Mouse (Mus musculus) liver, embryonic 15.5 days (tissue): ENCODE measurements at regions not wholly inside any gene's neighbourhood (a gene's known extent, or its start where the extent isn't known, plus 50 kb on each side); places are given as distances from the start of the nearest gene placed in this dataset.

ENCODE experiments used
- ATAC-seq: fragments of 200-750 bp; cut with Nextera tagmentation; 2 replicates; pipeline ENCODE4 v1.8.0; 2017; ENCODE audit warnings: moderate number of reproducible peaks, mild to moderate bottlenecking, moderate library complexity; ENCODE audit not compliant: insufficient read depth
- H3K27ac ChIP-seq: fragments of 300-500 bp; sonication (generic); replicated peaks from 2 replicates; pipeline ENCODE4 v1.5.1; 2015; ENCODE audit warnings: mild to moderate bottlenecking, inconsistent platforms
- H3K27me3 ChIP-seq: fragments of 300-500 bp; sonication (generic); 2 replicates; pipeline ENCODE4 v1.6.1; 2015; ENCODE audit warnings: mild to moderate bottlenecking, inconsistent platforms
- H3K36me3 ChIP-seq: fragments of 300-500 bp; sonication (generic); replicated peaks from 2 replicates; pipeline ENCODE4 v1.6.1; 2015; ENCODE audit warnings: moderate library complexity, mild to moderate bottlenecking, inconsistent platforms
- H3K4me1 ChIP-seq: fragments of 300-500 bp; sonication (generic); replicated peaks from 2 replicates; pipeline ENCODE4 v1.6.1; 2015; ENCODE audit warnings: inconsistent platforms
- H3K4me2 ChIP-seq: fragments of 300-500 bp; sonication (generic); 2 replicates; pipeline ENCODE4 v1.6.1; 2015; ENCODE audit warnings: moderate library complexity, mild to moderate bottlenecking, inconsistent platforms
- H3K4me3 ChIP-seq: fragments of 300-500 bp; sonication (generic); replicated peaks from 2 replicates; pipeline ENCODE4 v1.5.1; 2015; ENCODE audit warnings: mild to moderate bottlenecking, inconsistent platforms
- H3K9ac ChIP-seq: fragments of 300-500 bp; sonication (generic); 2 replicates; pipeline ENCODE4 v1.6.1; 2015; ENCODE audit warnings: moderate library complexity, mild to moderate bottlenecking, inconsistent platforms
- H3K9me3 ChIP-seq: fragments of 300-500 bp; sonication (generic); replicated peaks from 2 replicates; pipeline ENCODE4 v1.6.1; 2016; ENCODE audit warnings: inconsistent platforms
- WGBS: fragments of 180-500 bp; shearing (Covaris S2); methylation state at CpG from one replicate; pipeline ENCODE4 v1.1.7; 2015; ENCODE audit warnings: mixed read lengths; ENCODE audit not compliant: insufficient replicate concordance; 5-methylcytosine and 5-hydroxymethylcytosine counted together

DNA sequence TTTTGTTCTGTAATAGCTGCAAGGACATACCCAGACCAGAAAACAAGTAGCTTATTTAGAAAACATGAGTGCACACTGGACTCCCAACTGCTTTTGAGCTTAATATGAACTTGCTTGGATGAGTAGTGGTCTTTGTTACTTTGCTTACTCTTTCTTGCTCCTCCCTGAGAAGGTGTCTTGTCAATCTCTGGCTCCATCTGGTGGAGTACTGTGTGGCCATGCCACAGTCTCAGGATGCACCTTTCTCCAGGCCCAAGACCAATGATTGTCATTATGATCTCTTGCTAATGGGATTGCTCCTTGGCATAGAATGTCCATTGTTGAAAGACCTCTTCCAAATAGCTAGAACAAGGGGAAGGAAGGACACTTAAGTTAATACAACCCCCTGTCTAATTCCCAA, 465.1 kb downstream of the Bmp2 start:
- no peaks in the 10 kb centered on the region for H3K27me3 ChIP-seq
- no peaks in the 10 kb centered on the region for H3K4me1 ChIP-seq
- no peaks in the 10 kb centered on the region for H3K36me3 ChIP-seq
- no peak overlapping the region for H3K4me3 ChIP-seq
- no peak overlapping the region for H3K27ac ChIP-seq
- no peak for ATAC-seq
- H3K4me2 ChIP-seq: no peak overlapping the region
- no peaks in the 10 kb centered on the region for H3K9me3 ChIP-seq
- H3K9ac ChIP-seq: no peak overlapping the region

DNA sequence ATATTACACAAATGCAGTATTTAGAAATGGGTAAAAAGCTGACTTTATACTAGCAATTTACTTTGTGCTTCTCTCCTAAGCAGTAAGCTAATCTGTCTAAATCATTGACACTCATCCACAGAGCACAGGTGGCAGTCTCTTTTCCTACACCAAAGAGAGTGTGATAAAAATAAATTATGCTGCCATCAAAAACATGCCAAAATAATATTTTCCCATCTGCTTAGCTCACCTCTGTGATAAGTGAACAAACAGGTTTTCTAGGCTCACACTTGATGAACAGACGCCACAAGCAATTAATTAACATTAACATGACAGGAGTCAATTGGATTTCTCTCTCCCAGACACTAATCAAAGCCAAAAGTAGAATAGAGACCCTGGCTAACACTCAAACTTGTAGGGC, 451.2 kb downstream of the Bmp2 start:
- H3K36me3 ChIP-seq: no peaks in the 10 kb centered on the region
- no peaks in the 10 kb centered on the region for H3K27me3 ChIP-seq
- H3K4me2 ChIP-seq: no peak overlapping the region
- no peak for ATAC-seq
- no peak overlapping the region for H3K4me3 ChIP-seq
- no peaks in the 10 kb centered on the region for H3K4me1 ChIP-seq
- H3K27ac ChIP-seq: no peak overlapping the region
- no peak overlapping the region for H3K9ac ChIP-seq
- H3K9me3 ChIP-seq: no peaks in the 10 kb centered on the region
- 50% methylated on average over 1 of the region's 1 CpGs for WGBS

DNA sequence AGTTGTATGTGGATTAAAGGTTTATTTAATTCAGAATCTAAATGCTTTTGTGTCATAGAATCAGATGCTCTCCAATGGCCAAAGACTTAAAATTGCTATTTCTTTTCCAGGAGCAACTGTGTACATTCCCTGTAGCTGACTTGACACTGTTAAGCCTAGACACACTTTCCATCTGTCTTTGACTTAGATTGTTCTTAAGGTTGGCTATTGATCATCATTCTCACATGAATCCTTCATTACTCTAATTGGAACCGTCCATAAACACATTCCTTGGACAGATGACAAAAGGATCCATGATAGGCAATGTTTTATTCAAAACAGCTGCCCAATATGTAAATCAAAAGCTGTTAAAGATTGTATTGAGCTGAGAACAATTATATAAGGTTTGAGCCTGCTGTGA, 442.8 kb downstream of the Bmp2 start:
- Histone ChIP-seq H3K27me3 (no peaks in the 10 kb centered on the region), H3K27ac (no peak overlapping the region), H3K36me3 (no peaks in the 10 kb centered on the region), H3K4me2 (no peak overlapping the region), H3K9ac (no peak overlapping the region), H3K4me1 (no peaks in the 10 kb centered on the region), H3K4me3 (no peak overlapping the region), H3K9me3 (no peaks in the 10 kb centered on the region)
- whole genome bisulfite sequencing: 35% methylated on average over 1 of the region's 1 CpGs
- ATAC-seq: no peak

DNA sequence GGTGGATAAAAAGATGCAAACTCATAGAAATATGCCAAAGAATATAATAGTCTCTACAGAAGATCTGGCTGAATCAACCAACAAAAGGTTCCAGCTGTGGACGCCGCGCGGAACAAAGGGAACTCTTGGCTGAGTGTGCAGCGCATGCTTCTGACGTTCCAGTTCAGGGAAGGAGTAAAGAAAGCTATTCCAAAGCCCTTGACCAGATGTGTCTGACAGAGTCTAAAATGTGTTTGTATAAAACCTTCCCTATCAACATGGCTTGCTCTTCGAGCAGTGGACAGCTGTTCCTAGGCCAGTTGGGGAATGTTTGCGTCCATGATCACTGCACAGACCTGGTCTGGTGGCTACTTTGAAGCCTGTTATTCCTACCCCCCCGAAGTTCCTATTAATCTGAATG, 442.4 kb downstream of the Bmp2 start:
- no peak overlapping the region for H3K4me3 ChIP-seq
- H3K27me3 ChIP-seq: no peaks in the 10 kb centered on the region
- no peak overlapping the region for H3K27ac ChIP-seq
- no peaks in the 10 kb centered on the region for H3K9me3 ChIP-seq
- no peak overlapping the region for H3K4me2 ChIP-seq
- WGBS: 76% methylated on average over 9 of the region's 9 CpGs
- ATAC-seq: no peak
- H3K9ac ChIP-seq: no peak overlapping the region
- H3K36me3 ChIP-seq: no peaks in the 10 kb centered on the region
- no peaks in the 10 kb centered on the region for H3K4me1 ChIP-seq

DNA sequence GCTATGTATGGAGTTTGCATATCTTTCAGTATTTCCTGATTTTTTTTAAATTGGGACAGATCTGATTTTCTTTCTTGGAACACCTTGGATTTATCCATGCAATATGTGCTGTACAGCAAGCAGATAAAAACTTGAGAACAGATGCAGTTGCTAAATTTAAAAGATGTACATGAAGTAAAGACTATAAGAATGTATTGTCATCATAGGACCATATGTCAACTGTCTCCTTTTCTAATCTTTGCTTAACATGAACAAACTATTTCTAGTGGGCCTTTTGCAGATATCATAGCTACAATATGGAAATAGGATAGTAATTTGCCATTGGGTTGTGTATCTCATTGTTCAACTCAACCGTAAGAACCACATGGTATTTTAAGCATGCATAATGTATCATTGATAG, 435.7 kb downstream of the Bmp2 start:
- H3K4me1 ChIP-seq: no peaks in the 10 kb centered on the region
- H3K9ac ChIP-seq: no peak overlapping the region
- no peaks in the 10 kb centered on the region for H3K27me3 ChIP-seq
- no peak overlapping the region for H3K27ac ChIP-seq
- no peaks in the 10 kb centered on the region for H3K36me3 ChIP-seq
- ATAC-seq: no peak
- 72% methylated on average over 1 of the region's 1 CpGs for WGBS
- H3K4me2 ChIP-seq: no peak overlapping the region
- no peak overlapping the region for H3K4me3 ChIP-seq
- no peaks in the 10 kb centered on the region for H3K9me3 ChIP-seq
